Mouse (Mus musculus): ENCODE measurements around the gene Hnf4a.

- TF ChIP-seq CTCF (IDR thresholded peaks at IDR 0.05; ENCODE audit: low read depth) (no peak), EP300 (optimal IDR thresholded peaks at IDR 0.05) (no peak)
Measured at GRCm38 (mm10) chr2:163503191-163503590, 3.4 kb upstream of the Hnf4a start.

Data from stomach, postnatal 0 days (tissue).